Mouse (Mus musculus) layer of hippocampus, adult 8-10 months (tissue): ENCODE results near the gene Slc5a5. TPM values are rescaled to one million over a fixed set of nuclear protein-coding genes. Genes with fewer than 3 reads are reported as not detected.

ENCODE experiments used
- DNase-seq, 2 experiments: peaks; one replicate each; pipeline ENCODE4 v3.0.0; 2022; ENCODE audit warnings: low spot score in 2 of 2
- total RNA-seq, 4 experiments: library from RNA; stranded (reverse); gene quantifications; 2 replicates each; pipeline ENCODE4 v1.2.4; 2022

Gene Slc5a5
- 10 to 100 TPM; 10.5 to 12.3 (median 11.0) TPM for total RNA-seq

DNA sequence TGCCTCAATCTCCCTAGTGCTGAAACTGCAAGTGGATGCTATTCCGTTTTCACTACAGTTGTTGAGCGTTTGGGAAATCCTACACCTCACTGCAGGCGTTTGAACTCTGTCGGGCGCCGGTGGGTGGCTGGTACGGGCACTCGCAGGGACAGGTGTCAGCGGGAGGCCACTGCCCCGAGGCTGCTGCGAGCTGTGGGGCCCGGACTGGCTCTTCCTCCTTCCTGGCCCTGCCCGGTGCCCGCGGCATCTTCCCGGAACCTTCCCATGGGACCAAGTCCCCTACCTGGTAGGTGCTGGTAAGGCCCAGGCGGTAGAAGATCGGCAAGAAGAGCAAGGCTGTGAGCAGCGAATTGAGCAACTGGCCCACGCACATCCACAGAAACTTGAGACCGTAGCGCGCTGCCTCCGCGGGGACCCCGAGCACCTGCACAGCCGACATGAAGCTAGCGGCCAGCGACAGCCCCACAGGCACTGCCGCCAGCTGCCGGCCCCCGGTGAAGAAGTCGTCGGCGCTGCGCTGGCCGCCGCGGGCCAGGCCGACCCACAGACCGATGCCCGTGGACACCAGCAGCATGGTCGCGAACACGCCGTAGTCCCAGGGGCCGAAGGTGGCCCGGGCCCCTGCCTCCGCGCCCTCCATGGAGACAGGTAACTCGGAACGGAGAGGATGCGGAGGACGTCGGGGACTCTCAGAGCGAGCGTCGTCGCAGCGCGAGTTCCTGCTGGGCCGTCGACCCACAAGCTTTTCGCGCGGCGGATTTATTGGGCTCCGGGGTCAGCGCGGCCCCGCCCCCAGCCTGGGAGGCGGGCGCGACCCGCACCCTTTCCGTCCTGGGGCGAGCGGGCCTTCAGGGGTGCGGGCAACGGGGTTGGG is at the start of gene Slc5a5:
Gene Slc5a5 (minus strand): TSS at position 736 of the 874 bp plus-strand sequence.
- DNase-seq: no peak

DNA sequence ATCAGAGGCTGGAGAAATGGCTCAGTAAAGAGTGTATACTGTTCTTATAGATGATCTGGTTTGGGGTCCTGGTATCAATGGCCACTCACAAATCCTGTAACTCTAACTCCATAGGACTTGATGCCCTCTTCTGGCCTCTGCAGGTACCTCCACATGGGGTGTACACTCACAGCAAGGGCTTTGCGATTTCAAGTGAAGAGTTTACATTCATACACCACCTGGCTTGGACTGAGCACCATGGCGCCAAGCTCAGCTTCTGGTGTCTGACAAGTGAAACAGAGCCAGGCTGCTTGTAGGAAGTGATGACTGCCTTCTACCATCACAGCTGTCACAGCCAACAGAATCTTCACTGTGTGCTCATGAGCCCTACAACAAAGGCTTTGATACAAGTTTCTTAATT is 48.9 kb upstream of the Slc5a5 start:
- no peak for DNase-seq

DNA sequence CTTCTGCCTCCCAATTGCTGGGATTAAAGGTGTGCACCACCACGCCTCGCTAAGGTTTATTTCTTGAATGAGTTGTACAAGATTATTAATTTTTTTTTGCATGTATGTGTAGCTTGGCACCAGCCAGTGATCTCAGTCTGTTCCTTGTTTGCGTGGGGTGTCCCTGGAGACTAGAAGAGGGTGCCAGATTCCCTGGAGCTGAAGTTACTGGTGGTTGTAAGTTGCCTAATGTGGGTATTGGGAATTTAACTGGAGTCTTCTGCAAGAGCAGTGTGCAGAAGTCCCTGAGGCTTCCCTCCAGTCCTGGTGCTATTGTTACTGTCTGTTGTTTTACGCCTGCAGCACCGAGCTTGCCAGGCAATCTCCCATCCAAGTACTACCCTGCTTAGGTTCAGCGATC is 44.6 kb upstream of the Slc5a5 start:
- DNase-seq: no peak

DNA sequence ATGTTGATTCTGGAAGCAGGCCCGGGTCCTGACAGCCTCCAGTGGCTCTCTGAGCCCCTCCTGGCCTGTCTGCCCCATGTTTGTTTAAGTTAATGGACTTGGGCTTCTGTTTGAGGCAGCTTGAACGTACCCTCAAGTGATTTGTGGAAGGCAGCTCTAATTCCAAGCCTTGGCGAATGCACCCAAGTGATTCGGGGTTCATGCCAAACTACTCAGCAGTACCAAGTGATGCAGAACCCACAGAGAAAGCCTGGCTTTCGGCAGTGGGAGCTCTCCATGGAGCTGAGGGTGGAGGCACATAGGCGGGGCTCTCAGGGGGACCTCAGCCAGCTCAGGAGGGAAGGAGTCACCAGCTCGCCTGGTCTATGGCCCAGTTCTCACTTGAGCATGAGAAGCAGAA is 42.2 kb upstream of the Slc5a5 start:
- DNase-seq: no peak

DNA sequence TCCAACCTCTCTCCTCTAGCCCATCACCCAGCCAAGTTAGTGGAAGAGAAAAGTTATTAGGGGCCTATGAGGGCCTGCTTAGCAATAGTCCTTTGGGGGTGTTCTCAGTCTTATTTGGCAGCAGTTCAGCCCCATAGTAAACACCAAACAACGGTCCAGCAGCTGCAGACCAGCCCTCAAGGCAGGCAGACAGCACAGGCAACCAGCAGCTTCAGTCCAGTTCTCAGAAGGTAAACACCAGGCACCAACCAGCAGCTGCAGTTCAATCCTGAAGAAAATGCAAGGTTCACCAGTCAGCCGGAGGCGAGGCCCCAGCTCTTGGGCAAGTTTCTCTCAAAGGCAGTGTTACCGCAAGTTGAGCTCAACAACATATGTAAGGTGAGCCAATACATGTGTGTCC is 40.5 kb upstream of the Slc5a5 start:
- no peak for DNase-seq

DNA sequence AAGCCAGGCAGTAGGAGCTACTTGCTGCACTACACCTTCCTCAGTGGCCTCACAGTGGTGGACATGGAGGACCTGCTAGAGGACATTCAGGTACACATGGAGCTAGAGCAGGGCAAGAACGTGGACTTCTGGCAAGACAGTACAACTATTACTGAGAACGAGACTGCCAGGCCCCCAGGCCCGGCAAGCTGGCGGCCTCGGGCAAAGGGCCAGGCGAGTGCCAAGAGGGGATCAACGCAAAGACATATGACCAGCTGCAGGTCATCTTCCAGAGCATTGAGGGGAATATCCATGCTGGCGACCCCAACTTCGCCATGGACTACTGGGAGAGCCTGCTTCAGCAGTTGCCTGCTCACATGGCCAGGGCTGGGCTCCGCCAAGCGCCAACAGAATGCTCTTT is 39.2 kb upstream of the Slc5a5 start:
- no peak for DNase-seq

DNA sequence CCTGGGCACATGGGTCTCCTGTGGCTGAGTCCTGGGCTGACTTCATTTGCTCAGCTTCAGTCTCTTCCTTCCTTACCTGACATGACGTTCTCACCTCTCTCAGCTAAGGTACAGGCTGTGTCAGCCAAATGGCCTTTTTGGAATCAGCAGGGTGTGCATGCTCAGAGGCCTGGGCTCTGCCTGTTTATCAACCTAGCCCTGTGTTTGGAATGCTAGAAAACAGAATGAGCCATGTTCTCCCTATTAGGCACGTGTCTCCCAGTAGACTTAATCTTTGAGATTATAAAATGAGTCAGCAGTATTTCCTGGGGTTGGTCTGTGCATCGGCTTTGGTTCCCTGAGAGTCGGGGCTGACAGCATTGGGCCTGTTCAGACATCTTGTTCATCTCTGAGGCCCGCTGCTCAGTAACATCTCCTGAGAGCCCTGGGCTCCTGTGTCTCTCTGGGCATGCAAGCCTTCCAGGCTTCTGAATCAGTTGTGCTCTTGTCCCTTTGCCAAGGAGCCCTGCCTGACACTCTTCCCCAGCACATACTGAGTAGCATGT is 36.3 kb upstream of the Slc5a5 start:
- peak in 1 of 2 experiments; percentile 4 for DNase-seq

DNA sequence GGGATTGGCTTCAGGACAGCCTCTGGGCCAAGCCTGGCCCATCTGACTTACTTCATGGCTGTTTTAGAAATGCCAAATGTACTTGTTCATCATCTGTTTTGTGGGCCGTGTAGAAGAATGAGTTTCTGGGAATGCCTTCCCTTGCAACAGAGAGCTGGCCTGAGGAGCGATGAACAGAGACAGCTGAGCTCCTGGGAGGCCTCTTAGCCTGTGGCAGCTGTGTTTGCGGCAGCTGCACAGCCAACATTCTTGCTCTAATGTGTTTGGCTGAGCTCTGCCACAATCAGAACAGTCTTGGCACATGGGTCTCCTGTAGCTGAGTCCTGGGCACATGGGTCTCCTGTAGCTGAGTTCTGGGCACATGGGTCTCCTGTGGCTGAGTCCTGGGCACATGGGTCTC is 35.5 kb upstream of the Slc5a5 start:
- DNase-seq: peak in 1 of 2 experiments; percentile 2

DNA sequence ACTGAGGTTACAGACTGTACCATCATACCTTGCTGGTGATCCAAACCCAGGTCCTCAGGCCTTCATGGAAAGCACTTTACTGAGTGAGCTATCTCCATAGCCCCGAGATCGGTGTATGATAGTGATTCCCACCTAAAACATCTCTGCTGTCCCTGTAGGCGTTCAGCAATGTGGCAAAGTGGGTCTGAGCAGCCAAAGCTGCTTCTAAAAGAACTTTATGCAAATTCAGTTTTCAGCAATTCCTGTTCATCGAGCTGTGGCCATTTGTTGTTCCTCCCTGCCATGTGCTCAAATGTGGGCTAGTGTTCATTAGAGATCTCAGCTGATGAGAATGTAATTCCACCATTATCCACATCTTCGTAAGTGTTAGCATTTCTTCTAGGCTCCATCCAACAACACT is 33.8 kb upstream of the Slc5a5 start:
- DNase-seq: peak; percentile 42 to 46

DNA sequence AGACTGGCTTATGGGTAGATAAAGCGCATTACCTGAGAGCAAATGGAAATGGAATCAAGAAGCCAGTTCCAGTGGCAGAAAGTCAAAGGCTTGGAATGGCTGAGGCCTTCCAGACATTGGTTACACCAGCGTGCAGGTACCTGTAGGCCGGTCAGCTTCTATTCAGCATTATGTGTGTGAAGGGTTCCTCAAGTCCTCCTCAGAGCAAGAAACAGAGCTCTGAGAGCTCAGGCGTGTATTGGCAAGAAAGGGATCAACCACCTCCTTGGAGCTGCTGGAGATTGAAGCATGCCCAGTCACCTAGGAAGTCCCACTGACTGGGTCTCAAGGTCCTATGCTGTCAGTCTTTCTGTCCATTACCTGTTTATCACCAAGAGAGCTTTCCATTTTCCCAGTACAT is 33.2 kb upstream of the Slc5a5 start:
- peak; percentile 1 to 2 for DNase-seq

DNA sequence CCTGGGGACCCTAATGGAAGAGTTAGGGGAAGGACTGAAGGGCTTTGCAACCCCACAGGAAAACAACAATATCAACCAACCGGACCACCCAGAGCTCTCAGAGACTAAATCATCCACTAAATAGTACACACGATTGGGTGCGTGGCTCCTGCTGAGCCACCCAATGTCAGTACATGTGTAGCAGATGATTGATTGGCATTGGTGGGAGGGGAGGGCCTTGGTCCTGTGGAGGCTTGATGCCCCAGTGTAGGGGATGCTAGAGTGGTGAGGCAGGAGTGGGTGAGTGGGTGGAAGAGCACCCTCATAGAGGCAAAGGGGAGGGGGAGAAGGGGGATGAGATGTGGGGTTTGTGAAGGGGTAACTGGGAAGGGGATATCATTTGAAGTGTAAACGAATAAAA is 31.6 kb upstream of the Slc5a5 start:
- peak in 1 of 2 experiments; percentile 2 for DNase-seq

DNA sequence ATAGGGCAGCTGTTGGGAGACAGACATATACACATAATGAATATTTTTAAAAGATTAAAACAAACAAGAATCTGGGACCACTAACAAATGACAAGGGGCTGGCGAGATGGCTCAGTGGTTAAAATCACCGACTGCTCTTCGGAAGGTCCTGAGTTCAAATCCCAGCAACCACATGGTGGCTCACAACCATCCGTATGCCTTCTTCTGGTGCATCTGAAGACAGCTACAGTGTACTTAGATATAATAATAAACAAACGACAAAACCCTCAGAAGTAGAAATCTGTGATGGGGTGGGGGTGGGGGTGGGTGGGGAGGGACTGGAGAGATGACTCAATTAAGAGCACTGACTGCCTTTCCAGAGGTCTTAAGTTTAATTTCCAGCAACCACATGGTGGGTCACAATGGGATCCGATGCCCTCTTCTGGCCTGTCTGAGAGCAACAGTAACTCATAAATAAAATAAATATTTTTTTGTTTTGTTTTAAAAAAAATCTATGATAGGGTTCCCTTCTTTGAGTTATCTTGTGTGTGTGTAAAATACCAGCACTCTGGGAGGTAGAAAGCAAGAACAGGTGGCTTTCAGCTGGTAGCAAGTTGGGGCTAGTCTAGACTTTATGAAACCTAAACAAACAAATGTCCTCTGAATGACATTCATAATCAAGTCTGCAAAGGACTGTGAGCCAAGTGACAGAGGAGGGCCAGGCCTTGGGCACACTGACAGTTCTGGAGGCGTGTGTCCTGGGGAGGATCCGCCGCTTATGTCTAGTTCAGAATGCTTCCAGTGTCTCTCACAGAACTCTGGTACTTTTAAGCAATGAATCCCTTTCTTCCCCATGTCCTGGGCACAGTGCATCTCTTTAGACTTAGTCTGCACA is 27.7 kb upstream of the Slc5a5 start:
- DNase-seq: no peak

DNA sequence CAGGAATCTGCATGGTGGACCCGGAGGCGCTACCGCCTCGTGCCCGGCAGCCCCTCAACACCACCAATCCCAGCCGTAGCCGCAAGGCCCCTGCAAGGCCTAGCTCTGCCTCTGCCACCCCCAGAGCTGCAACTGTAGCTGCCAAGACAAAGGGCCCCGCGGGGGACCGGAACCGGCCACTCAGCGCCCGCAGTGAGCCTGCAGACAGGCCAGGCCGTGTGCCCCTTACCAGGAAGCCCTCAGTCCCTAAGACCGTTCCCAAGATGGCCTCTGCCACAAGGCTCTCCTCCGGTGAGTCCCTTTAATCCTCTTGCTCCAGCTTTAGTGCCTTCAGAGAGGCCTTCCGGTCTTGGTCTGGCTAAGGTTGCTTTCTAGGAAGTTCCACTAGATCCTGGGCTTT is 22.1 kb upstream of the Slc5a5 start:
- no peak for DNase-seq

DNA sequence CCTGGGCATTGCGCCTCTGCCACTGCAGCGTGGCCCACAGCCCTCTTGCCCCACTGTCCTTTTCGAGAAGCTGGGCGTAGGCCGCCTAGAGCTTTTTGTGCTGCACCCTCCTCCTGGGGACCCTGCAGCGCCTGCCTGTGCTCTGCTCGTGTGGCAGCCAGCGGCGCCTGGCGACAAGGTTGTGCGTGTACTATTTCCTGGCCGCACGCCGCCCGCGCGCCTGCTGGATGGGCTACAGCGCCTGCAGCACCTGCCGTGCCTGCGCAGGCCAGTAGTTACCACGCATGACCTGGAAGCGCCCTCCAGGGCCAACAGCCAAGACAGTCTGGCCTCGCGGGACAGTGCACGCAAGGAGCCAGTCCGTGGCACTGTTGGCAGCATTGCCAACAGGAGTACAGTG is 21.0 kb upstream of the Slc5a5 start:
- DNase-seq: no peak

DNA sequence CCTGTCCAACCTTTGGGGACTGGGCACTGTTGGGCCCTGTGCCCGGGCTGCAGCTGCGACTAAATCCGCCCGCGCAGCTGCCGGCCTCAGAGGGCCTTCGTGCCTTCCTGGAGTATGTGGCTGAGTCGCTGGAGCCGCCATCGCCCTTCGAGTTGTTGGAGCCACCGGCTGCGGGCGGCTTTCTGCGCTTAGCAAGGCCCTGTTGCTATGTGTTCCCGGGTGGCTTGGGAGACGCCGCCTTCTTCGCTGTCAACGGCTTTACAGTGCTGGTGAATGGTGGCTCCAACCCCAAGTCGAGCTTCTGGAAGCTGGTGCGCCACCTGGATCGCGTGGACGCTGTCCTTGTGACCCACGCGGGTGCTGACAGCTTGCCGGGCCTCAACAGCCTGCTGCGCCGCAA is 20.4 kb upstream of the Slc5a5 start:
- DNase-seq: no peak

DNA sequence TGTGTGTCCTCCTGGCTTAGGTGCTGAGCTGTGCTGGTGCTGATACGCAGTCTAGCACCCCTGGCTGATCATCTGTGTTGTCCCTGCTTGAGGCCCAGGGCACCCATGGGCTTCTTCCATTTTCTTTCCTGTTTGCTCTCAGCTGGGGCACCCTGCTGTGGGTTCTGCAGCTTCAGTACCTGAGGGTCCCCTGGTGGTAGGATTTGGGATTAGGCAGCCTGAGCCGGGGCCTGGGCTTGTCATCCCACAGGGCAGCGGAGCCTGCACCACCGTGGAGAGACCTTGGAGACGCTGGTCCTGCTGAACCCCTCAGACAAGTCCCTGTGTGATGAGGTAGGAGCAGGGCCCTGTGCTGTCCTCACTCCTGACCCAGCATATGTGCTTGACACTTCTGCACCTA is 19.0 kb upstream of the Slc5a5 start:
- DNase-seq: no peak

DNA sequence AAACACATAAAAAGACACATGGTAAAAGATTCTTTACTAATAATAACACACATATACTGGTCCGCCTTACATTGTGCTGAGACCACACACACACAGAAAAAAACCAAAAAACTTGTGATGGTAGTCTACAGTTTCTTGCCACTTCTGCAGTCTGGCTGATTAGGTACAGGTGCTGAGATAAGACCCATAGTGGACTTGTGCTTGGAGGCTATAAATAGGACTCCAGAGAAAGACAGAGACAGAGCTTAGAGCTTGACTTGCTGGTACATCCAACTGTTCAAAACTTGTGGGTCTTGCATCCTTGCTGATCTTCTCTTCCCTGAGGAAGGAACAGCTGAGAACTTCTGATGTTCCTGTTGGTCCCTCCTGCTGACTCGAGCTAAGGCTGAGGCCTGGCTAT is 15.0 kb upstream of the Slc5a5 start:
- DNase-seq: no peak

DNA sequence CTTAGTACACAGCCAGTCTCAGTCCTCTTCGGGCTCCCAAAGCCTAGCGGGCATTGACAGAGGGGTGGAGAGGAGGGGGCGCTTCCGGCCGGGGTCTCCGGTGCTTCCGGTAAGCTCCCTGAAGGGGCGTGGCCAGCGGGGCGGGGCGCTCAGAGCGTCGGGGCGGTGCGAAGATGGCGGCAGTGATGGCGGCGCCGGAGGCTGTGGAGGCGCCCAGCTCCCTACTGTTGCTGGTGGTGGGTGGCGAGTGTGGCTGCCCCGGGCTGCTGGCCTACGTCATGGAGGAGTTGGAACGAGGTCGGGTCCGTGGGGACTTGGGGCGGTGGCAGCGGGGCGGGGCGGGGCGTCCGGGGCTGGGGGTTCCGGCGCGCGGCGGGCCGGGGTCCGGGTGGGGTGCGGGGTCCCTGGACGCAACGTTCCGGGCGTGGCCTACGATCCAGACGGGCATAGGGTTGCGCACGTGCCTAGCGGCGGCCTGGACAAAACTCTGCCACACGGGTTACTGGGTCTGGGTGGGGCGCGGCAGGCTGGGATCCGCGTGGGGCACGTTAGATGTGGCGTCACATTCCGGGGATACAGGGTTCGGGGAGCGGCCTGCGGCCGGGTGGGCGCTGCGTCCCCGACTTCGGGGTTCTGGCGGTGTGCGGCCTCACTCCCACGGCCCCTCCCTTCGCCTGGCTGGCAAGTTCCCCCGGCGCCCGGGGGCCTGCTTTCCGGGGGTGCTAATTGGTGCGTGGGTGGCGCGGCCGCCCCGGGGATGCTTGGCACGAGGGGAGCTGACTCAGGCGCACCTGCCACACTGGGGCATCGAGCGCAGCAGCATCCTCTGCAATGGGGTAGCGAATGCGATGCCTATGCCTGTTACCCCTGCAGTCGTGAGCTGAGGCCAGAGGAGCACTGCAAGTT is 13.5 kb upstream of the Slc5a5 start, which contains the start of gene Map1s:
Gene Map1s (plus strand): TSS at position 102 of the 906 bp plus-strand sequence.
- peak; percentile 73 to 75 for DNase-seq

DNA sequence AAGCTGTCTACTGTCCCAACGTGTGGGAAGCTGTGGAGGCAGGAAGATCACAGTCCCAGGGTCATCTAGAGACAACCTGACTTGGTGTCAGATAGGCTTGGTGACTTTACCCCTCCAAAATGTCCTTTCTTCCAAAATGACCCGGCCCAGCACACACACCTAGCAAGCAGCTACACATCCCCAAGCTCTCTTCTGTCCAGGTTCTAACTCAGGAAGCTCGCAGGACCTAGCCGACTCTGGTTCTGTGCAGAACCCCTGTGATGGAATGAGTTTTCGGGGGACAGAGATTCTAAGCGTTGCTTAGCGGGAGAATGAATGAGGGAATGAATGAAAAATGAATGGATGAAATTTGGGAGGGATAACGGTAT is 12.9 kb upstream of the Slc5a5 start:
- no peak for DNase-seq

DNA sequence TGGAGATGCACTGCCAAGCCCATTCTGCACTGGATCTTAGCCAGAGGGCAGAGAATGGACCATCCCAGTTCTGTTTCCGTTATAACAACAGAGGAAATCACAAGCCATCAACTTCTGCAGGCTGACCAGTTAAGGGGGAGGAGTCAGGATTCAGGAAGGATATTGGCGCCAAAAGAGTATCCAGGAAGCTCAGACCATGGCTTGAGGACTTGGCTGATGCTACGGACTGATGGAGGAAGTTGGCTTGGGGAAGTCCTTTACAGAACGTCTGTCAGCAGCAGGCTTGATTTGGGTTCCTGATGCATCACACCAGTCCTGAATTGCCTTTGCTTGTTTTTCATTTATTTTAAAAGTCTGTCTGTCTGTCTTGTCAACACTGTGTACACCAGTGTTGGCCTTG is 12.0 kb upstream of the Slc5a5 start:
- DNase-seq: no peak

DNA sequence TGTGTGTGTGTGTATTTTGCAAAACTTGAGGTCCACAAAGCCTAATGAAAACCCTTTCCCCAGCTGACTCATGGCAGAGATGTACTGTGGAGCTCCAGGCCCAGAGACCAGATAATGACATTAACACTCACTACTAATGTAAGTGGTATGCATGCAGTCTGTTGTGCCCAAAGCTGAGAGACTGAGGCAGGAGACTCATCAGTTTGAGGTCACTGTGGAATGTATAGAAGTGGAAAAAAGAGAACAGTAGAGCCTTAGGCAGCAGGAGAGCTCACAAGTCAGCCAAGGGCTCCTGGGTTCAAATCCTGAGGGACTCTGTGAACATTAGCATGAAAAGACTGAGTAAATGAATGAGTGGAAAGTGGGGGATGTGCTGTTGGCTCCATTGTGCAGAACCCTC is 11.0 kb upstream of the Slc5a5 start:
- no peak for DNase-seq
